Mouse (Mus musculus) stomach, embryonic 14.5 days (tissue): ENCODE measurements at regions not wholly inside any gene's neighbourhood (a gene's known extent, or its start where the extent isn't known, plus 50 kb on each side); places are given as distances from the start of the nearest gene placed in this dataset.

Experiments
- ATAC-seq: fragments of 200-750 bp; cut with Nextera tagmentation; 2 replicates; pipeline ENCODE4 v1.8.0; 2017; ENCODE audit warnings: low read depth, moderate TSS enrichment; ENCODE audit not compliant: insufficient number of reproducible peaks, insufficient read depth, low FRiP score
- H3K27ac ChIP-seq: fragments of 300-500 bp; sonication (generic); 2 replicates; pipeline ENCODE4 v1.5.1; 2014; ENCODE audit warnings: mild to moderate bottlenecking, low read length, moderate library complexity, mixed read lengths
- H3K27me3 ChIP-seq: fragments of 300-500 bp; sonication (generic); 2 replicates; pipeline ENCODE4 v1.6.1; 2014; ENCODE audit warnings: low read length, control low read depth, mixed read lengths; ENCODE audit not compliant: control insufficient read depth, insufficient read depth
- H3K36me3 ChIP-seq: fragments of 300-500 bp; sonication (generic); 2 replicates; pipeline ENCODE4 v1.6.1; 2014; ENCODE audit warnings: mild to moderate bottlenecking, control low read depth, low read length, moderate library complexity, mixed read lengths; ENCODE audit not compliant: control insufficient read depth, insufficient read depth
- H3K4me1 ChIP-seq: fragments of 300-500 bp; sonication (generic); 2 replicates; pipeline ENCODE4 v1.6.1; 2014; ENCODE audit warnings: low read length, control low read depth, mixed read lengths; ENCODE audit not compliant: control insufficient read depth, insufficient read depth
- H3K4me2 ChIP-seq: fragments of 300-500 bp; sonication (generic); replicated peaks from 2 replicates; pipeline ENCODE4 v1.6.1; 2014; ENCODE audit warnings: low read depth, low read length, control low read depth
- H3K4me3 ChIP-seq: fragments of 300-500 bp; sonication (generic); 2 replicates; pipeline ENCODE4 v1.5.1; 2014; ENCODE audit warnings: low read depth, low read length, control low read depth
- H3K9ac ChIP-seq: fragments of 300-500 bp; sonication (generic); replicated peaks from 2 replicates; pipeline ENCODE4 v1.6.1; 2014; ENCODE audit warnings: low read depth, mild to moderate bottlenecking, control low read depth, low read length, moderate library complexity, mixed read lengths
- H3K9me3 ChIP-seq: fragments of 300-500 bp; sonication (generic); 2 replicates; pipeline ENCODE4 v1.6.1; 2016; ENCODE audit warnings: low read depth, low read length, control low read depth; ENCODE audit not compliant: control insufficient read depth
- WGBS: fragments of 180-500 bp; shearing (Covaris S2); extraction: QIAGEN DNeasy Blood & Tissue Kit; methylation state at CpG from one replicate; pipeline ENCODE4 v1.1.7; 2014; 5-methylcytosine and 5-hydroxymethylcytosine counted together

GRCm38 (mm10) chr1:125176124-125176937 lies 259.2 kb downstream of the Actr3 start:
- no peak for ATAC-seq

GRCm38 (mm10) chr1:125174725-125175124 lies 260.8 kb downstream of the Actr3 start:
- no peaks in the 10 kb centered on the region for H3K27me3 ChIP-seq
- no peaks in the 10 kb centered on the region for H3K4me1 ChIP-seq
- H3K4me2 ChIP-seq, result no peak overlapping the region
- H3K9me3 ChIP-seq, result no peaks in the 10 kb centered on the region
- WGBS, result 88% methylated on average over 13 of the region's 13 CpGs
- no peak overlapping the region for H3K27ac ChIP-seq
- no peak overlapping the region for H3K9ac ChIP-seq
- no peaks in the 10 kb centered on the region for H3K36me3 ChIP-seq
- no peak for ATAC-seq
- H3K4me3 ChIP-seq, result no peak overlapping the region

More at GRCm38 (mm10) chr1:125176124-125176937, 259.2 kb downstream of the Actr3 start:
- Histone ChIP-seq H3K36me3 (no peaks in the 10 kb centered on the region), H3K9ac (no peak overlapping the region), H3K27me3 (no peaks in the 10 kb centered on the region), H3K4me1 (no peaks in the 10 kb centered on the region), H3K4me3 (no peak overlapping the region), H3K27ac (no peak overlapping the region), H3K4me2 (no peak overlapping the region), H3K9me3 (no peaks in the 10 kb centered on the region)
- 87% methylated on average over 15 of the region's 15 CpGs for WGBS

- WGBS, result 67% methylated on average over 1 of the region's 1 CpGs
- no peaks in the 10 kb centered on the region for H3K4me1 ChIP-seq
- H3K9me3 ChIP-seq, result no peaks in the 10 kb centered on the region
- H3K9ac ChIP-seq, result no peak overlapping the region
- no peak overlapping the region for H3K4me2 ChIP-seq
- no peaks in the 10 kb centered on the region for H3K36me3 ChIP-seq
- H3K27ac ChIP-seq, result no peak overlapping the region
- H3K27me3 ChIP-seq, result no peaks in the 10 kb centered on the region
- H3K4me3 ChIP-seq, result no peak overlapping the region
- ATAC-seq, result no peak
These were observed 263.1 kb downstream of the Actr3 start for GRCm38 (mm10) chr1:125172474-125172873.

GRCm38 (mm10) chr1:125165226-125165625 lies 270.3 kb downstream of the Actr3 start:
- Histone ChIP-seq H3K4me3 (no peak overlapping the region), H3K4me1 (no peaks in the 10 kb centered on the region), H3K9me3 (no peaks in the 10 kb centered on the region), H3K9ac (no peak overlapping the region), H3K27ac (no peak overlapping the region), H3K4me2 (no peak overlapping the region), H3K27me3 (no peaks in the 10 kb centered on the region), H3K36me3 (no peaks in the 10 kb centered on the region)
- no peak for ATAC-seq
- WGBS, result 69% methylated on average over 1 of the region's 1 CpGs

- ATAC-seq, result no peak
These were observed 277.0 kb downstream of the Actr3 start for GRCm38 (mm10) chr1:125158481-125158880.

GRCm38 (mm10) chr1:125156093-125156492 lies 279.4 kb downstream of the Actr3 start:
- no peak for ATAC-seq
- no peaks in the 10 kb centered on the region for H3K9me3 ChIP-seq
- no peak overlapping the region for H3K27ac ChIP-seq
- no peaks in the 10 kb centered on the region for H3K4me1 ChIP-seq
- no peak overlapping the region for H3K4me2 ChIP-seq
- no peaks in the 10 kb centered on the region for H3K36me3 ChIP-seq
- H3K9ac ChIP-seq, result no peak overlapping the region
- 95% methylated on average over 2 of the region's 2 CpGs for WGBS
- H3K4me3 ChIP-seq, result no peak overlapping the region
- no peaks in the 10 kb centered on the region for H3K27me3 ChIP-seq

More at GRCm38 (mm10) chr1:125158481-125158880, 277.0 kb downstream of the Actr3 start:
- H3K27me3 ChIP-seq, result no peaks in the 10 kb centered on the region
- H3K4me1 ChIP-seq, result no peaks in the 10 kb centered on the region
- WGBS, result 79% methylated on average over 4 of the region's 4 CpGs
- no peaks in the 10 kb centered on the region for H3K9me3 ChIP-seq
- no peak overlapping the region for H3K27ac ChIP-seq
- H3K36me3 ChIP-seq, result no peaks in the 10 kb centered on the region
- H3K9ac ChIP-seq, result no peak overlapping the region
- H3K4me3 ChIP-seq, result no peak overlapping the region
- H3K4me2 ChIP-seq, result no peak overlapping the region

GRCm38 (mm10) chr1:125149817-125150216 lies 285.7 kb downstream of the Actr3 start:
- no peaks in the 10 kb centered on the region for H3K27me3 ChIP-seq
- H3K4me3 ChIP-seq, result no peak overlapping the region
- no peaks in the 10 kb centered on the region for H3K9me3 ChIP-seq
- no peak overlapping the region for H3K27ac ChIP-seq
- H3K4me2 ChIP-seq, result no peak overlapping the region
- no peak for ATAC-seq
- no peaks in the 10 kb centered on the region for H3K4me1 ChIP-seq
- no peaks in the 10 kb centered on the region for H3K36me3 ChIP-seq
- H3K9ac ChIP-seq, result no peak overlapping the region

GRCm38 (mm10) chr1:125123861-125124260 lies 311.7 kb downstream of the Actr3 start:
- Histone ChIP-seq H3K4me1 (no peaks in the 10 kb centered on the region), H3K36me3 (no peaks in the 10 kb centered on the region), H3K4me3 (no peak overlapping the region), H3K27me3 (no peaks in the 10 kb centered on the region), H3K4me2 (no peak overlapping the region), H3K9me3 (no peaks in the 10 kb centered on the region), H3K9ac (no peak overlapping the region), H3K27ac (no peak overlapping the region)
- ATAC-seq, result no peak
- WGBS, result 53% methylated on average over 3 of the region's 3 CpGs

GRCm38 (mm10) chr1:125100596-125100995 lies 334.9 kb downstream of the Actr3 start:
- H3K4me1 ChIP-seq, result no peaks in the 10 kb centered on the region
- no peaks in the 10 kb centered on the region for H3K36me3 ChIP-seq
- no peak overlapping the region for H3K4me3 ChIP-seq
- no peak overlapping the region for H3K9ac ChIP-seq
- no peaks in the 10 kb centered on the region for H3K9me3 ChIP-seq
- H3K4me2 ChIP-seq, result no peak overlapping the region
- no peak for ATAC-seq
- WGBS, result 79% methylated on average over 2 of the region's 2 CpGs
- no peaks in the 10 kb centered on the region for H3K27me3 ChIP-seq
- no peak overlapping the region for H3K27ac ChIP-seq
